Mouse (Mus musculus): ENCODE data around the gene Ndrg3. TPM values are rescaled to one million over a fixed set of nuclear protein-coding genes. Genes with fewer than 3 reads are reported as not detected.

Gene Ndrg3
- polyA plus RNA-seq, 1 experiment, result 29.1 TPM

- TF ChIP-seq FOSL1 (IDR thresholded peaks at IDR 0.05; ENCODE audit: insufficient read depth, low read length, poor library complexity, severe bottlenecking), result no peak
- no peak for TF ChIP-seq MYOG (IDR thresholded peaks at IDR 0.05; ENCODE audit: control insufficient read depth, extremely low read depth, insufficient read length)
- no peak for TF ChIP-seq MYOD1 (IDR thresholded peaks at IDR 0.05; ENCODE audit: control insufficient read depth, insufficient read length, low read depth)
- no peak for TF ChIP-seq USF1 (IDR thresholded peaks at IDR 0.05; ENCODE audit: low read depth)
- no peak for TF ChIP-seq MAX (IDR thresholded peaks at IDR 0.05)
- TF ChIP-seq CEBPB (IDR thresholded peaks at IDR 0.05; ENCODE audit: low read depth), result no peak
- TF ChIP-seq CTCF (IDR thresholded peaks at IDR 0.05; ENCODE audit: control insufficient read depth, insufficient read depth, insufficient read length), result no peak
- H3K79me2 ChIP-seq (ENCODE audit: control insufficient read depth, insufficient read depth), result no peaks in the 10 kb centered on the region
Measured at GRCm38 (mm10) chr2:156963891-156964290, 28.0 kb downstream of the Ndrg3 start.

GRCm38 (mm10) chr2:156958496-156959252 lies 33.2 kb downstream of the Ndrg3 start:
- Histone ChIP-seq H3K79me2 (ENCODE audit: control insufficient read depth, insufficient read depth) (no peaks in the 10 kb centered on the region), H3K27me3 (ENCODE audit: control insufficient read depth, insufficient read depth, insufficient read length) (no peaks in the 10 kb centered on the region), H3K4me3 (ENCODE audit: insufficient read depth, poor library complexity, severe bottlenecking) (no peak overlapping the region), H3K79me3 (ENCODE audit: low read depth) (no peaks in the 10 kb centered on the region), H3K36me3 (ENCODE audit: control insufficient read depth, insufficient read depth) (no peaks in the 10 kb centered on the region), H3ac (ENCODE audit: control insufficient read depth, insufficient read length, low read depth) (no peak overlapping the region)
- TF ChIP-seq CEBPB (IDR thresholded peaks at IDR 0.05; ENCODE audit: low read depth), result no peak
- no peak for TF ChIP-seq MYOG (IDR thresholded peaks at IDR 0.05; ENCODE audit: control insufficient read depth, extremely low read depth, insufficient read length)
- TF ChIP-seq USF1 (IDR thresholded peaks at IDR 0.05; ENCODE audit: low read depth), result no peak
- no peak for TF ChIP-seq MAX (IDR thresholded peaks at IDR 0.05)
- no peak for TF ChIP-seq MYOD1 (IDR thresholded peaks at IDR 0.05; ENCODE audit: control insufficient read depth, insufficient read length, low read depth)
- no peak for TF ChIP-seq FOSL1 (IDR thresholded peaks at IDR 0.05; ENCODE audit: insufficient read depth, low read length, poor library complexity, severe bottlenecking)
- TF ChIP-seq CTCF (IDR thresholded peaks at IDR 0.05; ENCODE audit: control insufficient read depth, insufficient read depth, insufficient read length), result no peak

More at GRCm38 (mm10) chr2:156963891-156964290, 28.0 kb downstream of the Ndrg3 start:
- Histone ChIP-seq H3K4me3 (ENCODE audit: insufficient read depth, poor library complexity, severe bottlenecking) (no peak overlapping the region), H3K36me3 (ENCODE audit: control insufficient read depth, insufficient read depth) (no peaks in the 10 kb centered on the region), H3K79me3 (ENCODE audit: low read depth) (no peaks in the 10 kb centered on the region), H3K27me3 (ENCODE audit: control insufficient read depth, insufficient read depth, insufficient read length) (no peaks in the 10 kb centered on the region), H3ac (ENCODE audit: control insufficient read depth, insufficient read length, low read depth) (no peak overlapping the region)

- TF ChIP-seq USF1 (IDR thresholded peaks at IDR 0.05; ENCODE audit: low read depth), result no peak
- TF ChIP-seq MYOD1 (IDR thresholded peaks at IDR 0.05; ENCODE audit: control insufficient read depth, insufficient read length, low read depth), result no peak
- no peak for TF ChIP-seq CEBPB (IDR thresholded peaks at IDR 0.05; ENCODE audit: low read depth)
- no peak for TF ChIP-seq CTCF (IDR thresholded peaks at IDR 0.05; ENCODE audit: control insufficient read depth, insufficient read depth, insufficient read length)
- TF ChIP-seq MYOG (IDR thresholded peaks at IDR 0.05; ENCODE audit: control insufficient read depth, extremely low read depth, insufficient read length), result no peak
- no peak for TF ChIP-seq FOSL1 (IDR thresholded peaks at IDR 0.05; ENCODE audit: insufficient read depth, low read length, poor library complexity, severe bottlenecking)
- TF ChIP-seq MAX (IDR thresholded peaks at IDR 0.05), result no peak
- H3K4me3 ChIP-seq (ENCODE audit: insufficient read depth, poor library complexity, severe bottlenecking), result no peak overlapping the region
- H3K27me3 ChIP-seq (ENCODE audit: control insufficient read depth, insufficient read depth, insufficient read length), result no peaks in the 10 kb centered on the region
- H3K36me3 ChIP-seq (ENCODE audit: control insufficient read depth, insufficient read depth), result no peaks in the 10 kb centered on the region
- H3K79me3 ChIP-seq (ENCODE audit: low read depth), result no peaks in the 10 kb centered on the region
- H3ac ChIP-seq (ENCODE audit: control insufficient read depth, insufficient read length, low read depth), result no peak overlapping the region
- no peaks in the 10 kb centered on the region for H3K79me2 ChIP-seq (ENCODE audit: control insufficient read depth, insufficient read depth)
Measured at GRCm38 (mm10) chr2:156957035-156957434, 34.8 kb downstream of the Ndrg3 start.

GRCm38 (mm10) chr2:156956306-156956705 lies 35.5 kb downstream of the Ndrg3 start:
- no peaks in the 10 kb centered on the region for H3K36me3 ChIP-seq (ENCODE audit: control insufficient read depth, insufficient read depth)
- no peak overlapping the region for H3ac ChIP-seq (ENCODE audit: control insufficient read depth, insufficient read length, low read depth)
- H3K4me3 ChIP-seq (ENCODE audit: insufficient read depth, poor library complexity, severe bottlenecking), result no peak overlapping the region
- H3K27me3 ChIP-seq (ENCODE audit: control insufficient read depth, insufficient read depth, insufficient read length), result no peaks in the 10 kb centered on the region
- H3K79me2 ChIP-seq (ENCODE audit: control insufficient read depth, insufficient read depth), result no peaks in the 10 kb centered on the region
- no peak for TF ChIP-seq MAX (IDR thresholded peaks at IDR 0.05)
- no peak for TF ChIP-seq CTCF (IDR thresholded peaks at IDR 0.05; ENCODE audit: control insufficient read depth, insufficient read depth, insufficient read length)
- no peak for TF ChIP-seq USF1 (IDR thresholded peaks at IDR 0.05; ENCODE audit: low read depth)
- TF ChIP-seq MYOG (IDR thresholded peaks at IDR 0.05; ENCODE audit: control insufficient read depth, extremely low read depth, insufficient read length), result no peak
- TF ChIP-seq CEBPB (IDR thresholded peaks at IDR 0.05; ENCODE audit: low read depth), result no peak
- no peak for TF ChIP-seq FOSL1 (IDR thresholded peaks at IDR 0.05; ENCODE audit: insufficient read depth, low read length, poor library complexity, severe bottlenecking)
- no peak for TF ChIP-seq MYOD1 (IDR thresholded peaks at IDR 0.05; ENCODE audit: control insufficient read depth, insufficient read length, low read depth)
- H3K79me3 ChIP-seq (ENCODE audit: low read depth), result no peaks in the 10 kb centered on the region

- Histone ChIP-seq H3ac (ENCODE audit: control insufficient read depth, insufficient read length, low read depth) (no peak overlapping the region), H3K4me3 (ENCODE audit: insufficient read depth, poor library complexity, severe bottlenecking) (no peak overlapping the region), H3K27me3 (ENCODE audit: control insufficient read depth, insufficient read depth, insufficient read length) (no peaks in the 10 kb centered on the region), H3K79me3 (ENCODE audit: low read depth) (no peaks in the 10 kb centered on the region), H3K79me2 (ENCODE audit: control insufficient read depth, insufficient read depth) (no peaks in the 10 kb centered on the region), H3K36me3 (ENCODE audit: control insufficient read depth, insufficient read depth) (no peaks in the 10 kb centered on the region)
- no peak for TF ChIP-seq USF1 (IDR thresholded peaks at IDR 0.05; ENCODE audit: low read depth)
- TF ChIP-seq CEBPB (IDR thresholded peaks at IDR 0.05; ENCODE audit: low read depth), result no peak
- TF ChIP-seq CTCF (IDR thresholded peaks at IDR 0.05; ENCODE audit: control insufficient read depth, insufficient read depth, insufficient read length), result no peak
Measured at GRCm38 (mm10) chr2:156954463-156954862, 37.4 kb downstream of the Ndrg3 start.
